Mouse (Mus musculus) R1 (cell line): ENCODE results near the gene Lrtm1.

Experiments
- DNase-seq: peaks from one replicate; pipeline ENCODE4 v3.0.0-alpha.2; 2018; ENCODE audit warnings: low read depth, low spot score

The Lrtm1 gene

GRCm38 (mm10) chr14:29017883-29018282 is at the start of gene Lrtm1:
Lrtm1 (plus strand) TSS chr14:29018208.
- no peak for DNase-seq

- no peak for DNase-seq
Observed at GRCm38 (mm10) chr14:28969247-28969646, 48.8 kb upstream of the Lrtm1 start.

GRCm38 (mm10) chr14:28972620-28973019 is 45.4 kb upstream of the Lrtm1 start:
- DNase-seq = no peak

- DNase-seq = no peak
Observed at GRCm38 (mm10) chr14:28979230-28979629, 38.8 kb upstream of the Lrtm1 start.

- peak; percentile 10 for DNase-seq
Observed at GRCm38 (mm10) chr14:28980482-28980881, 37.5 kb upstream of the Lrtm1 start.

- no peak for DNase-seq
Observed at GRCm38 (mm10) chr14:28984276-28984675, 33.7 kb upstream of the Lrtm1 start.

- DNase-seq = no peak
Observed at GRCm38 (mm10) chr14:28988211-28988900, 29.7 kb upstream of the Lrtm1 start.

- DNase-seq = no peak
Observed at GRCm38 (mm10) chr14:28996569-28996968, 21.4 kb upstream of the Lrtm1 start.

GRCm38 (mm10) chr14:29005228-29005840 is 12.7 kb upstream of the Lrtm1 start:
- DNase-seq = no peak

- no peak for DNase-seq
Observed at GRCm38 (mm10) chr14:29009644-29010043, 8.4 kb upstream of the Lrtm1 start.

GRCm38 (mm10) chr14:29013161-29013560 is 4.8 kb upstream of the Lrtm1 start:
- no peak for DNase-seq

GRCm38 (mm10) chr14:29014680-29015079 is 3.3 kb upstream of the Lrtm1 start:
- no peak for DNase-seq

GRCm38 (mm10) chr14:29015896-29016295 is 2.1 kb upstream of the Lrtm1 start:
- DNase-seq = no peak

GRCm38 (mm10) chr14:29018316-29019000 is 450 bp downstream of the Lrtm1 start:
- DNase-seq = no peak

GRCm38 (mm10) chr14:29021295-29021694 is 3.3 kb downstream of the Lrtm1 start:
- DNase-seq = no peak

- no peak for DNase-seq
Observed at GRCm38 (mm10) chr14:29023246-29023645, 5.2 kb downstream of the Lrtm1 start.

GRCm38 (mm10) chr14:29025335-29025734 is 7.3 kb downstream of the Lrtm1 start:
- no peak for DNase-seq

GRCm38 (mm10) chr14:29027276-29027675 is 9.3 kb downstream of the Lrtm1 start:
- no peak for DNase-seq

GRCm38 (mm10) chr14:29028391-29029106 is 10.5 kb downstream of the Lrtm1 start:
- no peak for DNase-seq

GRCm38 (mm10) chr14:29029107-29029469 is 11.1 kb downstream of the Lrtm1 start:
- DNase-seq = no peak

GRCm38 (mm10) chr14:29029896-29030420 is 11.9 kb downstream of the Lrtm1 start:
- no peak for DNase-seq

GRCm38 (mm10) chr14:29030519-29030918 is 12.5 kb downstream of the Lrtm1 start:
- DNase-seq = no peak
